Mouse (Mus musculus) frontal cortex, postnatal 14 days (tissue): ENCODE results near the gene Ints13.

ENCODE experiments used
- DNase-seq, 2 experiments: peaks; one replicate each; pipeline ENCODE4 v3.0.0; 2022; ENCODE audit warnings: low spot score in 2 of 2

Ints13 gene

GRCm38 (mm10) chr6:146500771-146501170, 76.9 kb downstream of the Ints13 start:
- no peak for DNase-seq

GRCm38 (mm10) chr6:146500206-146500605, 77.4 kb downstream of the Ints13 start:
- no peak for DNase-seq
